Mouse (Mus musculus) heart, adult 2 months (tissue): ENCODE measurements around the gene Pold4. TPM values are rescaled to one million over a fixed set of nuclear protein-coding genes. Genes with fewer than 3 reads are reported as not detected.

Experiments
- DNase-seq, 2 experiments: peaks; one replicate each; pipeline ENCODE4 v3.0.0; 2021
- H3K27ac ChIP-seq: fragments of 200-600 bp; 2 replicates; pipeline ENCODE4 v1.8.1; 2022
- H3K27me3 ChIP-seq: fragments of 200-500 bp; 2 replicates; pipeline ENCODE4 v1.6.1; 2012; ENCODE audit warnings: mild to moderate bottlenecking, low read length, inconsistent platforms, mixed read lengths; ENCODE audit not compliant: control insufficient read depth, insufficient read depth
- H3K36me3 ChIP-seq: fragments of 200-500 bp; 2 replicates; pipeline ENCODE4 v1.6.1; 2012; ENCODE audit warnings: low read length, inconsistent platforms; ENCODE audit not compliant: control insufficient read depth, insufficient read depth
- H3K4me1 ChIP-seq: fragments of 200-500 bp; 2 replicates; pipeline ENCODE4 v1.6.1; 2011; ENCODE audit warnings: low read length; ENCODE audit not compliant: control insufficient read depth, insufficient read depth
- H3K4me3 ChIP-seq: fragments of 200-600 bp; 2 replicates; pipeline ENCODE4 v1.8.1; 2022
- H3K79me2 ChIP-seq: fragments of 200-500 bp; replicated peaks from 2 replicates; pipeline ENCODE4 v1.6.1; 2012; ENCODE audit warnings: mild to moderate bottlenecking, inconsistent platforms, low read length, moderate library complexity, mixed read lengths; ENCODE audit not compliant: control insufficient read depth, insufficient read depth
- H3K9ac ChIP-seq: fragments of 200-500 bp; 2 replicates; pipeline ENCODE4 v1.6.1; 2012; ENCODE audit warnings: low read depth, mild to moderate bottlenecking, control low read depth, inconsistent platforms, low read length, mixed read lengths
- CTCF ChIP-seq: fragments of 200-600 bp; IDR thresholded peaks from 2 replicates; pipeline ENCODE4 v1.8.1; 2022; ENCODE audit warnings: antibody characterized with exemption, mild to moderate bottlenecking, moderate library complexity
- EP300 ChIP-seq: fragments of 200-500 bp; IDR thresholded peaks from 2 replicates; pipeline ENCODE4 v1.6.1; 2011; ENCODE audit warnings: low read depth, low read length, control low read depth; ENCODE audit not compliant: insufficient read depth
- POLR2A ChIP-seq: fragments of 200-500 bp; IDR thresholded peaks from 2 replicates; pipeline ENCODE4 v1.6.1; 2011; ENCODE audit warnings: mild to moderate bottlenecking, low read depth, low read length, control low read depth; ENCODE audit not compliant: insufficient read depth
- WGBS: fragments of 180-500 bp; shearing (Covaris S2); methylation state at CpG from one replicate; pipeline ENCODE4 v1.1.7; 2018; 5-methylcytosine and 5-hydroxymethylcytosine counted together
- intact Hi-C: fragments of 180-260 bp; cut with DNase I; formaldehyde crosslinking; loops from one replicate; pipeline ENCODE4 v1.15.1; 2025
- polyA plus RNA-seq: library from polyadenylated mRNA; depleted of rRNA; stranded (reverse); fragments of >200 nt; gene quantifications from 2 replicates; pipeline ENCODE4 v1.2.3, GENCODE M21; 2012
- total RNA-seq, 2 experiments: library from RNA; stranded (reverse); gene quantifications; 2 replicates each; pipeline ENCODE4 v1.2.3; 2021

Gene Pold4
- total and polyA plus RNA-seq, 3 experiments = 9.2 to 48.1 (median 12.0) TPM

- Histone ChIP-seq H3K9ac (no peak overlapping the region), H3K4me3 (no peak overlapping the region), H3K27me3 (no peaks in the 10 kb centered on the region), H3K36me3 (no peaks in the 10 kb centered on the region), H3K4me1 (peaks cover 12% of the 10 kb centered on the region), H3K27ac (no peak overlapping the region), H3K79me2 (no peaks in the 10 kb centered on the region)
- intact Hi-C loops = no loop called here
- no peak for DNase-seq
- TF ChIP-seq CTCF (peak; percentile 69), EP300 (no peak)
- WGBS = 21% methylated on average over 14 of the region's 14 CpGs
These were observed 15.5 kb upstream of the Pold4 start for GRCm38 (mm10) chr19:4216041-4216685.

- WGBS = 59% methylated on average over 5 of the region's 5 CpGs
These were observed 14.6 kb upstream of the Pold4 start for GRCm38 (mm10) chr19:4217140-4217539.

GRCm38 (mm10) chr19:4217855-4218254, 13.8 kb upstream of the Pold4 start:
- TF ChIP-seq CTCF = no peak
- TF ChIP-seq POLR2A = no peak
- no peak for TF ChIP-seq EP300
- no peaks in the 10 kb centered on the region for H3K36me3 ChIP-seq
- H3K27me3 ChIP-seq = no peaks in the 10 kb centered on the region
- no peak for DNase-seq
- 56% methylated on average over 3 of the region's 3 CpGs for WGBS
- no peak overlapping the region for H3K4me3 ChIP-seq
- H3K27ac ChIP-seq = no peak overlapping the region
- intact Hi-C loops = no loop called here
- no peaks in the 10 kb centered on the region for H3K79me2 ChIP-seq
- H3K9ac ChIP-seq = no peak overlapping the region
- peaks cover 13% of the 10 kb centered on the region for H3K4me1 ChIP-seq

More at GRCm38 (mm10) chr19:4217140-4217539, 14.6 kb upstream of the Pold4 start:
- DNase-seq = no peak
- H3K9ac ChIP-seq = no peak overlapping the region
- no peaks in the 10 kb centered on the region for H3K36me3 ChIP-seq
- H3K4me3 ChIP-seq = no peak overlapping the region
- intact Hi-C loops = no loop called here
- no peak overlapping the region for H3K27ac ChIP-seq
- no peaks in the 10 kb centered on the region for H3K79me2 ChIP-seq
- TF ChIP-seq POLR2A (no peak), CTCF (no peak), EP300 (no peak)
- no peaks in the 10 kb centered on the region for H3K27me3 ChIP-seq
- H3K4me1 ChIP-seq = peaks cover 13% of the 10 kb centered on the region

GRCm38 (mm10) chr19:4218293-4218692, 13.4 kb upstream of the Pold4 start:
- Histone ChIP-seq H3K4me1 (peaks cover 13% of the 10 kb centered on the region), H3K27me3 (no peaks in the 10 kb centered on the region), H3K79me2 (no peaks in the 10 kb centered on the region), H3K27ac (no peak overlapping the region), H3K36me3 (no peaks in the 10 kb centered on the region), H3K4me3 (no peak overlapping the region), H3K9ac (no peak overlapping the region)
- intact Hi-C loops = no loop called here
- TF ChIP-seq CTCF = no peak
- no peak for TF ChIP-seq EP300
- TF ChIP-seq POLR2A = no peak
- DNase-seq = no peak
- WGBS = 90% methylated on average over 11 of the region's 11 CpGs

GRCm38 (mm10) chr19:4218784-4219183, 12.9 kb upstream of the Pold4 start:
- intact Hi-C loops = no loop called here
- Histone ChIP-seq H3K9ac (no peak overlapping the region), H3K27ac (no peak overlapping the region), H3K36me3 (no peaks in the 10 kb centered on the region), H3K27me3 (no peaks in the 10 kb centered on the region), H3K4me3 (no peak overlapping the region), H3K4me1 (peaks cover 12% of the 10 kb centered on the region), H3K79me2 (no peaks in the 10 kb centered on the region)
- TF ChIP-seq EP300 (no peak), CTCF (no peak), POLR2A (no peak)
- 82% methylated on average over 1 of the region's 1 CpGs for WGBS
- no peak for DNase-seq

- WGBS = 89% methylated on average over 6 of the region's 6 CpGs
- Histone ChIP-seq H3K4me3 (no peak overlapping the region), H3K4me1 (peaks cover 11% of the 10 kb centered on the region), H3K27me3 (no peaks in the 10 kb centered on the region), H3K9ac (no peak overlapping the region), H3K27ac (no peak overlapping the region), H3K36me3 (no peaks in the 10 kb centered on the region), H3K79me2 (no peaks in the 10 kb centered on the region)
- no peak for DNase-seq
- intact Hi-C loops = no loop called here
- TF ChIP-seq CTCF (no peak), POLR2A (no peak), EP300 (no peak)
These were observed 11.8 kb upstream of the Pold4 start for GRCm38 (mm10) chr19:4219943-4220342.
